Mouse (Mus musculus) midbrain, embryonic 12.5 days (tissue): ENCODE results near the gene Kri1. TPM values are rescaled to one million over a fixed set of nuclear protein-coding genes. Genes with fewer than 3 reads are reported as not detected.

ENCODE experiments used
- ATAC-seq: fragments of 200-750 bp; cut with Nextera tagmentation; 2 replicates; pipeline ENCODE4 v1.8.0; 2017; ENCODE audit warnings: low read depth, moderate TSS enrichment, moderate library complexity; ENCODE audit not compliant: low FRiP score
- H3K27ac ChIP-seq: fragments of 300-500 bp; sonication (generic); replicated peaks from 2 replicates; pipeline ENCODE4 v1.5.1; 2016; ENCODE audit warnings: mild to moderate bottlenecking
- H3K27me3 ChIP-seq: fragments of 300-500 bp; sonication (generic); 2 replicates; pipeline ENCODE4 v1.6.1; 2016; ENCODE audit warnings: mild to moderate bottlenecking
- H3K36me3 ChIP-seq: fragments of 300-500 bp; sonication (generic); 2 replicates; pipeline ENCODE4 v1.6.1; 2016
- H3K4me1 ChIP-seq: fragments of 300-500 bp; sonication (generic); 2 replicates; pipeline ENCODE4 v1.6.1; 2016
- H3K4me2 ChIP-seq: fragments of 300-500 bp; sonication (generic); replicated peaks from 2 replicates; pipeline ENCODE4 v1.6.1; 2016; ENCODE audit warnings: mild to moderate bottlenecking, moderate library complexity
- H3K4me3 ChIP-seq: fragments of 300-500 bp; sonication (generic); 2 replicates; pipeline ENCODE4 v1.5.1; 2016; ENCODE audit warnings: mild to moderate bottlenecking
- H3K9ac ChIP-seq: fragments of 300-500 bp; sonication (generic); replicated peaks from 2 replicates; pipeline ENCODE4 v1.6.1; 2016; ENCODE audit warnings: mild to moderate bottlenecking, moderate library complexity
- H3K9me3 ChIP-seq: fragments of 300-500 bp; sonication (generic); 2 replicates; pipeline ENCODE4 v1.6.1; 2016; ENCODE audit warnings: mild to moderate bottlenecking
- WGBS: fragments of 180-500 bp; shearing (Covaris S2); methylation state at CpG from one replicate; pipeline ENCODE4 v1.1.7; 2016; 5-methylcytosine and 5-hydroxymethylcytosine counted together
- polyA plus RNA-seq: library from polyadenylated mRNA; unstranded; fragments of >200 nt; fragmentation: Nextera tagmentation; extraction: Ambion mirVana; gene quantifications from 2 replicates; pipeline ENCODE4 v1.2.1, GENCODE M21; 2016

The Kri1 gene
- polyA plus RNA-seq, 1 experiment from 2014 or later = 18.4 TPM

GRCm38 (mm10) chr9:21249629-21250508, 37.9 kb downstream of the Kri1 start:
- Histone ChIP-seq H3K4me1 (peaks cover 13% of the 10 kb centered on the region), H3K4me3 (no peak overlapping the region), H3K27ac (no peak overlapping the region), H3K9me3 (no peaks in the 10 kb centered on the region), H3K9ac (no peak overlapping the region), H3K27me3 (peaks cover 78% of the 10 kb centered on the region), H3K36me3 (no peaks in the 10 kb centered on the region), H3K4me2 (no peak overlapping the region)
- 37% methylated on average over 17 of the region's 17 CpGs for WGBS
- no peak for ATAC-seq

GRCm38 (mm10) chr9:21248326-21248725, 39.4 kb downstream of the Kri1 start, which contains the start of gene S1pr5:
Gene S1pr5, minus strand, starts transcription at chr9:21248443.
- 1% methylated on average over 29 of the region's 30 CpGs for WGBS
- H3K4me2 ChIP-seq = peak within 1 kb of the TSS; percentile 16
- no peak within 1 kb of the TSS for H3K9ac ChIP-seq
- H3K36me3 ChIP-seq = no peaks in the 10 kb centered on the region
- peak within 1 kb of the TSS; percentile 10; the same call in 1 of the 2 replicates for H3K4me3 ChIP-seq
- peaks cover 26% of the 10 kb centered on the region for H3K4me1 ChIP-seq
- H3K27ac ChIP-seq = no peak within 1 kb of the TSS
- no peaks in the 10 kb centered on the region for H3K9me3 ChIP-seq
- ATAC-seq = no peak
- H3K27me3 ChIP-seq = peaks cover 94% of the 10 kb centered on the region

- Histone ChIP-seq H3K27me3 (peaks cover 99% of the 10 kb centered on the region), H3K4me2 (no peak overlapping the region), H3K4me1 (peaks cover 26% of the 10 kb centered on the region), H3K36me3 (no peaks in the 10 kb centered on the region), H3K9ac (no peak overlapping the region), H3K4me3 (no peak overlapping the region), H3K27ac (no peak overlapping the region), H3K9me3 (no peaks in the 10 kb centered on the region)
- WGBS = 57% methylated on average over 1 of the region's 1 CpGs
- no peak for ATAC-seq
Observed at GRCm38 (mm10) chr9:21246342-21246741, 41.4 kb downstream of the Kri1 start.

- H3K27ac ChIP-seq = no peak overlapping the region
- H3K4me2 ChIP-seq = peak overlapping the region; percentile 64
- H3K9ac ChIP-seq = peak overlapping the region; percentile 39
- H3K4me3 ChIP-seq = peak overlapping the region; percentile 41
- no peaks in the 10 kb centered on the region for H3K36me3 ChIP-seq
- H3K4me1 ChIP-seq = peaks cover 26% of the 10 kb centered on the region
- WGBS = 3% methylated on average over 16 of the region's 16 CpGs
- ATAC-seq = no peak
- no peaks in the 10 kb centered on the region for H3K9me3 ChIP-seq
- H3K27me3 ChIP-seq = peaks cover 96% of the 10 kb centered on the region
Observed at GRCm38 (mm10) chr9:21245113-21245487, 42.7 kb downstream of the Kri1 start.

GRCm38 (mm10) chr9:21244428-21245112, 43.2 kb downstream of the Kri1 start:
- Histone ChIP-seq H3K27ac (no peak overlapping the region), H3K9ac (peak overlapping the region; percentile 39), H3K9me3 (no peaks in the 10 kb centered on the region), H3K4me2 (peak overlapping the region; percentile 64), H3K36me3 (no peaks in the 10 kb centered on the region), H3K27me3 (peaks cover 96% of the 10 kb centered on the region), H3K4me3 (peak overlapping the region; percentile 41), H3K4me1 (peaks cover 25% of the 10 kb centered on the region)
- under 1% methylated on average over 72 of the region's 72 CpGs for WGBS
- no peak for ATAC-seq

GRCm38 (mm10) chr9:21243826-21244427, 43.8 kb downstream of the Kri1 start:
- Histone ChIP-seq H3K27ac (no peak overlapping the region), H3K4me1 (peaks cover 29% of the 10 kb centered on the region), H3K36me3 (no peaks in the 10 kb centered on the region), H3K9me3 (no peaks in the 10 kb centered on the region), H3K4me3 (peak overlapping the region; percentile 41), H3K27me3 (peaks cover 94% of the 10 kb centered on the region), H3K9ac (peak overlapping the region; percentile 39; the same call in 1 of the 2 replicates), H3K4me2 (peak overlapping the region; percentile 64)
- ATAC-seq = no peak
- WGBS = 4% methylated on average over 42 of the region's 42 CpGs

GRCm38 (mm10) chr9:21241343-21241742, 46.4 kb downstream of the Kri1 start:
- H3K27me3 ChIP-seq = peaks cover 72% of the 10 kb centered on the region
- H3K4me1 ChIP-seq = peaks cover 35% of the 10 kb centered on the region
- no peak overlapping the region for H3K4me2 ChIP-seq
- no peak overlapping the region for H3K27ac ChIP-seq
- H3K36me3 ChIP-seq = no peaks in the 10 kb centered on the region
- ATAC-seq = no peak
- no peak overlapping the region for H3K9ac ChIP-seq
- no peaks in the 10 kb centered on the region for H3K9me3 ChIP-seq
- H3K4me3 ChIP-seq = no peak overlapping the region
- 5% methylated on average over 11 of the region's 11 CpGs for WGBS

- Histone ChIP-seq H3K27ac (no peak overlapping the region), H3K27me3 (peaks cover 53% of the 10 kb centered on the region), H3K9ac (peak overlapping the region; percentile 95), H3K4me3 (peak overlapping the region; percentile 94), H3K9me3 (no peaks in the 10 kb centered on the region), H3K36me3 (peaks cover 6% of the 10 kb centered on the region), H3K4me1 (peaks cover 27% of the 10 kb centered on the region), H3K4me2 (peak overlapping the region; percentile 83)
- no peak for ATAC-seq
- WGBS = 37% methylated on average over 4 of the region's 4 CpGs
Observed at GRCm38 (mm10) chr9:21239465-21239848, 48.3 kb downstream of the Kri1 start.

- peaks cover 47% of the 10 kb centered on the region for H3K27me3 ChIP-seq
- H3K4me2 ChIP-seq = peak within 1 kb of the TSS; percentile 83
- peaks cover 21% of the 10 kb centered on the region for H3K4me1 ChIP-seq
- H3K4me3 ChIP-seq = peak within 1 kb of the TSS; percentile 94
- ATAC-seq = peak; percentile 90
- H3K9ac ChIP-seq = peak within 1 kb of the TSS; percentile 95
- no peaks in the 10 kb centered on the region for H3K9me3 ChIP-seq
- WGBS = under 1% methylated on average over 87 of the region's 90 CpGs
- H3K36me3 ChIP-seq = peaks cover 7% of the 10 kb centered on the region
- H3K27ac ChIP-seq = peak within 1 kb of the TSS; percentile 86
Observed at GRCm38 (mm10) chr9:21238733-21239464, 48.9 kb downstream of the Kri1 start, which contains the start of gene Keap1. Gene Keap1, minus strand, starts transcription at chr9:21239361.

GRCm38 (mm10) chr9:21238004-21238732, 49.6 kb downstream of the Kri1 start:
- Histone ChIP-seq H3K9me3 (no peaks in the 10 kb centered on the region), H3K4me1 (peaks cover 18% of the 10 kb centered on the region), H3K27ac (peak overlapping the region; percentile 86), H3K4me3 (peak overlapping the region; percentile 94), H3K36me3 (peaks cover 14% of the 10 kb centered on the region), H3K27me3 (peaks cover 40% of the 10 kb centered on the region), H3K9ac (peak overlapping the region; percentile 95), H3K4me2 (peak overlapping the region; percentile 83)
- under 1% methylated on average over 24 of the region's 31 CpGs for WGBS
- ATAC-seq = peak; percentile 7; the same call in 1 of the 2 replicates
